Mouse (Mus musculus): ENCODE measurements around the gene Hes2.
A peak's percentile ranks its signal among the peaks of the same experiment; 100 is the strongest.

Gene Hes2

DNA sequence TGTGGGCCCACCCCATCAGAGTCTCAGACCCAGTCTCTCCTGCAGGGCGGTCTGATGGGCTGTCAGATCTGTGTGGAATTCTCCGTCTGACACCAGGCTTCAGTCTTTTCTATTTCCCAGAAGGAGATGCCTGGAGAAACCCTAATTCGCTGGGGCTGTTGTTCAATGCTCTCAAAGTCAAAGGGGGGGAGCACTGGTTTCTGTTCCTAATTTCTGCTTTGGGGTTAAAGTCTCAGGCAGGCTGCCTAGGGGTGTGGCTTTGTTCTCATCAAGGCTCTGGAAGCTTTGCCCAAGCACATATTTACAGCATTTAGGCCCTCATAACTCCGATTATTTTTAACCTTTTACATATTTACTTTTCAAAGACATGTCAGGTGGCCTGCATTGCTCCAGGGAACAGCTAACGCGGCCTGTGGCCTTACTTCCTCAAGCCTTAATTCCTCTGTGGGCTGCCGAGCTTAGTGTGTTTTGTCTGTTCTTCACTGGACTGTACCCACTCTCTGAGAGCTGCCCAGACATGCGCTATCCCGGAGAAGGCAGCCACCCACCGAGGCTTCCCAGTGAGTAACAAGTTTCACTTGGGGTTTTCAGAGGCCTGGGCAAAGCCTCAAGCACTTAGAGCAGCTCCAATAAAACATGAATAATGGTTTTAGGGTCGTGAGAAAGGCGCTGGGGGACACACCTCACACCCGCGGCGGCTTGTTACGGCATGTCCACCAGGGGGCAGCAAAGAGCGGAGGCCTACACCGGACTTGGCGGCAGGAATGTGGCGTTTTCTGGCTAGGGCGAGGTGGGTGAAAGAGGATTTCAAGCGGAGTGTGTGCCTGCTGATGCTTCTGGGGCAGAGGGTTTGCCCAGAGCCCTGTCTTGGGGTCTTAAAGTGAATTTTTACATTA, 6.6 kb downstream of the Hes2 start:
- DNase-seq, result peak; percentile 68

DNA sequence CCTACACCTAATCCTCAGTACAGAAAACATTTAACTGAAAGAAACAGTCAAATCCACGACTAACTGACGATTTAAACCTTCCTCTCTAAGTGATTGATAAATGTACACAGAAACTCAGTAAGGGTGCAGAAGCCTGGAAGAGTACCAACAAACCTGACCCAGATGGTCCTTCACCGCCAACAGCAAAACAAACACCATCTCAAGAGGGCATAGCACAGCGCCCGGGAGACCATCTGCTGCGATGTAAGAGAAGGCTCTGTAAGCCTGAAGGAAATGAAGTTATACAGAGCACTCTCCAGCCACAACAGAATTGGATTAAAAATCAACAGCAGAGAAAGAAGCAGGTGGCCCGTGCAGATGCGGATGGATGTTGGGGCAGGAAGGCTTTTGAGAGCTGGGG, 9.4 kb downstream of the Hes2 start:
- DNase-seq, result no peak

DNA sequence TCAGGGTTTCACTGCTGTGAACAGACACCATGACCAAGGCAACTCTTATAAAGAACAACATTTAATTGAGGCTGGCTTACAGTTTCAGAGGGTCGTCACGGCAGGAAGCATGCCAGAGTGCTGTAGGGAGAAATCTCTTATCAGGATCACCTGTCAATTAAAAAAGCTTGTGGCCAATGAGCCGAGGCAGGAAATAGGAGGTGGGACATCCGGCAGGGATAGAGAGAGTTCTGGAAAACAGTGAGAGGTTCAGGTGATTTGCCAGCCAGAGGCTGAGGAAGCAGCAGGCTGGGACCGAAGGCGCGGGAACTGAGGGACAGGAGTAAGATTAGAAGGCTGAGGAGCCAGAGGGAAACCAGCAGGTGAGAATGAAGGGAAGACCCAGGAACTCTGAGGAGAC, 10.4 kb downstream of the Hes2 start:
- no peak for DNase-seq

DNA sequence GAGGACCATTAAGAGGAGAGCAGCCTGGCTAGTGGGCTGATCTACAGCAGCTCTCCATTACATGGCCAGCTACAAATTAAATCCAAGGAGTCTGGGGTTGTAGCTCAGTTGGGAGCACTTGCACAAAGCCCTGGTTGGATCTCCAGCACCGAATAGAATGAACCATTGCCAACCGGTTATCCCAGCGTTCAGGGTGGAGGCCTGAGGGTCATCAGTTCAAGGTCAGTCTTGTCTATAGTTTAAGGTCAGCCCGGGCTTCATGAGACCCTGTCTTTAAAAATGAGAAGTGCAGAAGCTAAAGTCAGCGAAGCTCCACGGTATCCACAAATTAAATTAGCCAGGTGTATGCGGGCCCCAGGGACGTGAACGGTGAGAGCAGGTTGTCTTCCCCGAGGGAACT, 11.6 kb downstream of the Hes2 start:
- DNase-seq, result no peak

DNA sequence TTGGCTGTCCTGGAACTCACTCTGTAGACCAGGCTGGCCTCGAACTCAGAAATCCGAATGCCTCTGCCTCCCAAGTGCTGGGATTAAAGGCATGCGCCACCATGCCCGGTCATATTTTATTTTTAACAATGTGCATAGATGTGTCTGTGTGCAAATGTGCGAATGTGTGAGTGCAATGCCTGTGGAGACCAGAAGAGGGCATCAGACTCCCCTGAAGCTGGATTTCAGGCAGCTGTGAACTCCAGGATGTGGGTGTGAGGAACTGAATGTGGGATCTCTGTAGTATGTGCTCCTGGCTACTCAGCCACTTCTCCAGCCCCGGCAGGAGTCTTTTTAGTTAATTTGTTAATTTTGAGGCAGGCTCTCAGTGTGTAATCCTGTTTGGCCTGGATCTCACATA, 12.9 kb downstream of the Hes2 start:
- no peak for DNase-seq

DNA sequence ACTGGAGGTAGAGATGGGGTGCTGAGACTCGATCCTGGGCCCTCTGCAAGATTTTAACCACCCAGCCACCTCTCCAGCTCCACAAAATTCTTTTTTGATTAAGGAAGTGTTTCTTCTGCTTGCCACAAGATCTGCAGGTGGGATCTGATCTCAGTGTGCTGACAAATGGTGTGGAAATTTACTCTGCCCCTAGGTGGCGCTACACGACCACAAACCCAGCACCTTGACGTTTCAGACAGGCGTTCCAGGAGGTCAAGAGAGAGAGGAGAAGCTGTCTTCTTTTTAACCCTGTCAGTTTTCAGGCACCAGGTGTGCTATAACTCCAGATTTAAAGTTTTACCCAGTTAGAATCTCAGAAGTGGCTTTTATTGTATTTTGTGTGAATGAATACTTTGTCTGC, 14.4 kb downstream of the Hes2 start:
- peak; percentile 80 for DNase-seq

DNA sequence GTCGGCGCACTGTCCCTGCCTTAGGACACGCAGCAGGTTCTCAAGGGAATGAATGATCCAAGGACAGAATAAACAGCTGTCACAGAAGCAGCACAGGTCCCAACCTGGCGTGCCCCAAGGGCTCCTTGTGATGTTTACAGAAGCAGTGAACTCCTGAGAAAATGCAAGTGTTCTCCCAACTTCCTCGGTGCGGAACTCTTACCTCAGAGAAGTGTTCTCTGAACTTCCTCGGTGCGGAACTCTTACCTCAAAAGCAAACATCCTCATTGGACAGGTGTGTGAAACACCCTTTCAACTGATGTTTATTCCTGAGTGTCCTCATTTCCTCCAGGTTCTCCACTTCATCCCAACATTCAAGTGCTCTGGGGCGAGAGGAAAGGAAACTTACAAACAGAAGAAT, 15.3 kb downstream of the Hes2 start:
- DNase-seq, result no peak

DNA sequence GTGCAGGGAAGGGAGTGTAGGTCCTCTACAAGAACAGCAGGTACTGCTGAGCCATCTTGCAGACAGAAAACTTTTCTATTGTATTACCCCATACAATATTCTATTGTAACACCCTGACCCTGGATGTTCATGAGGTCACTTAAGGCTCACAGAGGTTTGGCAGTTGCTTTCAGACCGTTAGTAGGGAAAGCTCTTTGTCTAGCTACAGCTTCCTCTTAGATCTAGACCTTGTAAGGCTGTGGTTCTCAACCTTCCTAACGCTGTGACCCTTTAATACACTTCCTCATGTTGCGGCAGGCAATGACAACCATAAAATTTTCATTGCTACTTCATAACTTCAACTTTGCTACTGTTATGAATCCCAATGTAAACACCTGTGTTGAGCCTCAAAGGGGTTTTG, 18.0 kb downstream of the Hes2 start:
- no peak for DNase-seq

DNA sequence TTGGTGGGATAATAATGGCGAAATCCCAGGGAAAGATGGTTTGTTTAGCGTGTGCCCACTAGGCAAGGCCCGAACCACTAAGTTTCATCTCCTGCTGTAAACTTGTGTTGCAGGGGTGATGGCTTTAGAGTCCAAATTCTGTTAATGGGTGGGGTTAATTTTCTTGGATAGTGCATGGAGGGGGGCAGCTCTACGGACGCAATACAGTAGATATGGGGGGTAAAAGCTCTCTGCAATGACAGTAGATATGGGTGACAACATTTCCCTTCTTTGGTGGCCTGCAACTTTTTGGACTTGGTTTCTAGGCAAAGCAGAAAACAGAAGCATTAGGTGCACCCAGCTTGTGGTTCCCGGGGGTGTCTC, 18.5 kb downstream of the Hes2 start:
- no peak for DNase-seq

DNA sequence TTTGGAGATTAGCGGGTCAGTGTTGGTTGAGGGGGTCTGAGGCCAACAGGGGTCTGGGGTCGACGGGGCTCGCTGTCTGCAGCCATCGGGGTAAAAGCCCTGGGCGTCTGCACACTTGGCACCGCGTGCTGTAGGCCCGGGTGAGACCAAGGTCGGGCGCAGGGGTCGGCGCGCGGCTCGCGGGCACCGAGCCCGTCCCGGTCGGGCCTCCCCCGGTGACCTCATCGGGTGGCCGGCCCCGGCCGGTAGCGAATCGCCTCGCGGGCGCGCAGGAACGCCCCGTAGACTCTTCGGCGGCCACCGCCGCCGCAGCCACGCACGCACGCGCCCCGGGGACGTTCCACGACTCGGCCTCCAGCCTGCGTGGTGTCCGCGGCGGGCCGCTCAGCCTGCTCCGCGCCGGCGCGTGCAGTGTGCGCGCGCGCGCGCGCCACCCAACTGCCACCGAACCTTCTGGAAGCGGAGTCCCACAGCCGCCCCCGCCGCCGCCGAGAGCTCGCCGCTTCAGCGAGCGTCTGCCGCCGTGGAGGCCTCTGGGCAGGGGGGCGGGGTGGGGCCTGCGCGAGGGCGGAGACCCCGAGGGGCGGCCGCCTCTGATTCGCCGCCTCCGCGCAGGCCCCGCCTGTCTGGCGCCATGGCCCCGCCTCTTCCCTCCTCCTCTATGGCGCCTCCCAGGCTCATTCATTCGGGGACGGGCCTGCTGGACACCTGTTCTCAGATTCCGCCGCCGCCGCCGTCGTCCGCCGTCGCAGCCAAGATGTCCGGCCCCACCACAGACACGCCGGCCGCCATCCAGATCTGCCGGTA, 19.1 kb downstream of the Hes2 start, which contains the start of gene Acot7:
Gene Acot7 (plus strand): TSS at position 598 of the 807 bp plus-strand sequence.
- DNase-seq, result peak; percentile 96

DNA sequence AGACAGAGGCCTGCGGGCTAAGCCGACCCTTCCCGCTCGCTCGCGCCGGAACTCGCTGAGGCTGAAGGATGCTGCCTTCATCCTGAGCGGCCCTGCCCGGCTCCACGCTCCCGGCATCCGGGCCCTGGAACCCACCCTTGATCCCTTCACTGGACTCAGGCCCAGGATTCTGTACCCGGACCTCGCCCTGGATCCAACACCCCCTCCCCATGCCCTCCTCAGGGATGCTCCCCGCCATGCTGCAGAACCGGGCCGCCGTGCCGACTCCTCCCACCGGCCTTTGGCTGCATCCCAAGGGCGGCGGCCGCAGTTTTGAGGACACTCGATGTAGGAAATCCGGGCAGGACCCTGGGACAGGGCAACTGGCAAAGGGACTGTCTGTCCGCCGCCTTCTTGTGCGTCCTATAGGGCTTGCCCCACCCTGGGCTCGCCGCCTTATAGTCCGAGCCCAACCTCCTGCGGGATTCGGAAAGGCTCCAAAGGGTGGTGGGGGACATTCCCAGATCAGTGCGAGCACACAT, 19.7 kb downstream of the Hes2 start:
- DNase-seq, result peak; percentile 48

DNA sequence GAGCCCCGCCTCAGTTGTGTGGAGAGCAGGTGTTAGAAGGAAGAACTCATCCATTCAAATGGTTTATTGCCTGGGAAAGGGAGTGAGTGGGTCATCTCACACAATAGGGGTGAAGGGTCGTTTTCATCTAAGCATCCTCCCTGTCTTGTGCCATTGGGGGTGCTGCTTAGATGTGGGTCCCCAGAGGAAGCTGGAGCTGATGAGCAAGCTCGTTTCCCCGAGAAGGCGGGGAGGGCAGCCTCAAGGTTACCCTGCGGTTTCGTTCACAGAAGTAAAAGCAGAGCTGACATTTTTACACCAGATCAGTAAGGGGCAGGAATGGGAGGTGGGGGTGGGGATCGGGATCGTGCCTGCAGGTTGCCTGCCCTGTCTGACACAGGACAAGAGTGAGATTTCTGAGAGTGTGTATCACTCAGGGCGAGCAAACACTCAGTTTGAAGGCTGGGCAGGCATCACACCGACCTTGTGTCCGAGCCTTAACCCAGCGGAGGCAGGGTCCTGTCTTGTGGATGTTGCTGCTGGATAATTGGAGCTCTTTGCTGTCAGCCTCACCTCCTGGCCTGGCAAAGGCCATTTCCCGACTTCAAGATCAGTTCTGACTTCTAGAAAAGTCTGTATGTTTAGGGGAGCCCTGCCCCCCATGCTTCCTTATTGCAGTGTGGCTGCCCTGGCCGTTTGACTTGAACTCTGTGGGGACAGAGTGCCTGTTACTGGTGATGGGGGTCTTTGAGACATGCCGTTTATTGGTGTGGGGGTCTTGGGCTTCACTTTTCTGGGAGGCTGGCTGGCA, 20.4 kb downstream of the Hes2 start:
- no peak for DNase-seq

DNA sequence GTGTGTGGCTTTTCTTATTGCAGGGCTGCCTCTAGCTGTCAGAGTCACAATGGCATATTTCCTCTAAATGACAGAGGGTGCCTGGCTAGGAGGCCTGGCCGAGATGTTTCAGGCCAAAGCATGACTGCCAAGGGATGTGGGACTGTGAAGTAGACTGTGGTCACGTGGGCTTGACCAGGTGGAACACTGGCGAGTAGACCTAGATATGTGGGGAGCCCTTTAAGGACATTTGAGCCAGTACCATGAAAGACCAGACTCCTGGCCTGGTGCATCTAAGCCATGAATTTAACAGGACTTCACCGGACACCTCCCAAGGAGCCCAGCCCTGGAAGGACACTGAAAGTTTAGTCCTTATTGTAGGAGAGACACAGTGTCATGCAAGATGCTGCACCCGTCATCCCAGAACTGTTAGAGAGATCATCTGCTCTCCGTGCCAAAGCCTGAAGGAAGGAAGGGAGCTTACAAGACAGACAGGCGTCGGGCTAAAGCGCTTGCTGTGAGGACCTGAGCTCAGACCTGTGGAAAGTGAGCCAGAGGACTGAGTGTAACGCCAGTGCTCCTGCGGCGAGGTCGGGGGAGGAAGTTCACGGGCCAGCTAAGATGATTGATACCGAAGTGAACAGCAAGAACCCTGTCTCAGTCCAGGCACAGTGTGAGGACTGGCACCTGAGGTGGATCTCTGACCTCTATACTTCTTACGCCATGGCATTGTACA, 21.4 kb downstream of the Hes2 start:
- no peak for DNase-seq

DNA sequence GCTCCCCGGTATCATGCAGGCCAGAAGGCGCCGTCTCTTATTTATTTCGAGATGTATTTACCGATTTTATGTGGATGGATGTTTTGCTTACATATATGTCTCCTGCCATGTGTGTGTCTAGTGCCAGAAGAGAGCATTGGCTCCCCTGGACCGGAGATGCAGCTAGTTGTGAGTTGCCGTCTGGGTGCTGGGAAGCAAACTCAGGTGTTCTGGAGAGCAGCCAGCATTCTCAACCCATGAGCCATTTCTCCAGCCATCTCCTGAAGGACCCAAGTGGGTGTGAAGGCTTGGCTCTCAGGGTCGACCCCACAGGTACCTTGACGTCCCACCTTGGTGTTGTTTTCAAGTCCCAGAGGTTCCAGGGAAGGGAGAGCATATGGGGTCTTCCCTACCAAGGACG, 23.5 kb downstream of the Hes2 start:
- no peak for DNase-seq

DNA sequence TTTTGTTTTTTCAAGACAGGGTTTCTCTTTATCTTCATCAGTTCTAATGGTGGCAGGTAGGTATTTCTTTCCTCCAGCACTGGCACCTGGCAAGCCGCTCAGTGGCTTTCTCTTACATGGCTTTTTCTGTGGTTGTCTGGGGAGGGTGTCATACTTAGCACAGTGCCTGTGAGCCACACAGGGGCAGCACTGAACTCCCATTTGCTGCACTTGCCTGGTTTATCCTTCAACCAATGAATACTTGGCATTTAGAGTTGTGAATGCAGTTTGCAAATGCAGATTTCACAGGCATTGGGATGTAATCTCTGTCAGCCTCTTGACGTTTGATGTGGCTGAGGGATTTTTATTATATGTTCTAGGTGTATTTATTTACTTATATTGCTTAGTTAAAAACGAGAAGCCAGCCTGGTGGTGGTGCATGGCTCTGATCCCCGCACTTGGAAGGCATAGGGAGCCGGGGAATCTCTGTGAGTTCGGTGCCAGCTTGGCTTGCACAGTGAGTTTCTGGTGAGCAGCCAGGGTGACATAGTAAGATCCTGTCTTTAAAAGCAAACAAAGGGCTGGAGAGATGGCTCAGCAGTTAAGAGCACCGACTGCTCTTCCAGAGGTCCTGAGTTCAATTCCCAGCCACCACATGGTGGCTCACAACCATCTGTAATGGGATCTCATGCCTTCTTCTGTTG, 25.8 kb downstream of the Hes2 start:
- DNase-seq, result no peak

DNA sequence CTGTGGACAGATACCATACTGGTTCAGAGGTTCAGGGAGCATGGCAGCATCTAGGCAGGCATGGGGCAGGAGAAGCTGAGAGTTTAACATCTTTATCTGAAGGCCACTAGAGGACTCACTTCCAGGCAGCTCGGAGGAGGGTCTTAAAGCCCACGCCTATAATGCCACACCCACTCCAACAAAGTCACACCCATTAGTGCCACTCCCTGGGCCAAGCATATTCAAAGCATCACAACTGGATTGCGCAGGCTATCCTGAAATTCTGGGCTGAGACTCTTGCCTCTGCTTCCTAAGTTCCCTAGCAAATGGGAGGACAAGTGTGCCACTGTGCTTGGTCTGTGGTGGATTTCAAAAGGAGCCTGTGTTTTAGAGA, 26.5 kb downstream of the Hes2 start:
- peak; percentile 64 for DNase-seq

DNA sequence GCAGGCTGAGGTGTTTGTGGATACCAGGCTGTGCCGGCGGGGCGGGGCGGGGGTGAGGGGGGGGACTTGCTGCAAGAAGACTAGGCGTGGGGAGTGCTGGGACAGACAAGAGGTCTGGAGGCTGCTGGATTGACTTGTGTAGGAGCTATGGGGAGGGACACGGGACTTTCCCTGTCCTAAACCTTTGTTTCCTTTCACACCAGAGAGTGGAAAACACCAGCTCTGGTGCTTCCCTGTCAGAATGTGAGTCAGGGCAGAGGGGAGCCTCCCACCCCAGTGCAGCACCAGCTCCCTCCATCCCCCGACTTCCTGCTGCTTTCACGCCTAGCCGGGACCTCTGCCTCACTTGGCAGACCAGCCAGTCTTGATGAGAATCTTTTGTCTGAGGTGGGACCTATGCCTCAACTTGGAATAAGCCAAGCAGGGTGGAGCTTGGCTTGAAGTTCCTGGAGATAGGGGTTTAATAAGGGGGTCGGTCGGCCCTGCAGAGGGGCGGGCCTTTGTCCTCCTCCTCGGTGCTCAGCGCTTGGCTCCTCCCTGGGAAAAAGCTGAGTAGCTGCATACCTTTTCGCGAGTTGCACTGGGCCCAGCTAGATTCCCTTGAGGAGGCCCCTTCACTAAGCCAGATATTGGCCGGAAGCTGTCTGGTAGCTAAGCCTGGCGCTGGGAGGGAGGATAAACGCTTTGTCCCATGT, 27.0 kb downstream of the Hes2 start:
- DNase-seq, result peak; percentile 56

DNA sequence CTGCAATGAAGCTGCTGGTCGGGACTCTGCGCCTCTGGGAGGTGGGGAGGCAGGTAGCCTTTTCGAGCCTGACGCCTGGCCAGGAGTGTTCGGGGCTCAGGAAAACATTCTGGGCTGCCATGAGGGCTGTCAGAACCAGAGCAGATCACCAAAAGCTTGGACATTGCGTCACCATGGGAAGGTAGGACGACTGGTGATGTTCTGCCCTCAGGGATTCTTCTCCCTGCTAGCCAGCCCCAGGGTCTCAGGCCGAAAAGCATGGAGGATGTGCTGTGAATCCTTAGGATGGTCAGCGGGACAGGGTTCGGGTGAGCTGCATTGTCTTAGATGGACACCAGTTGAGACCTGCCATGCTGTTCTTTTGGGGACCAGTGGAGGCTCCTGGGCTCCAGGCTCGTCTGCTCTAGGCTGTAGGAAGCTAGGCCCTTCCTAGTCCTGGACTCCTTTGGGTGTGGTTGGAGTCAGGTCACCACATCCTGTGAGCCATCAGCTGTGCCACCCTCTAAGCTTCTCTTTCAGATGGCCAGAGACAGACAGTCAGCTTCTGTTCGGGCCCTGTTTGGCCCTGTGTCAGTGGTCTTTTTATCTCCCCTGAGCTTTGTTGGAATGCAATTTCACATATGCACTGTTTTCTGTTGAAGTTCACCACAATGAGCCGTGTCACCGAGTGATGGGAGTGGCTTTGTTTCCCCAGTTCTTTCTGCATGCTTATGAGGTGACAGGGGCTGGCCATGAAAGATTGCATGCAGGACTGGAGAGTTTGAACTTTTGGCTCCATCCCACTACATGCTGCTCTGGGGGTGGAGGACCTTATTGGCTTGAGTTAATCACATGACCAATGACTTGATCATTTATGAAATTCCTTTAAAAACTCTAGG, 27.8 kb downstream of the Hes2 start:
- no peak for DNase-seq

DNA sequence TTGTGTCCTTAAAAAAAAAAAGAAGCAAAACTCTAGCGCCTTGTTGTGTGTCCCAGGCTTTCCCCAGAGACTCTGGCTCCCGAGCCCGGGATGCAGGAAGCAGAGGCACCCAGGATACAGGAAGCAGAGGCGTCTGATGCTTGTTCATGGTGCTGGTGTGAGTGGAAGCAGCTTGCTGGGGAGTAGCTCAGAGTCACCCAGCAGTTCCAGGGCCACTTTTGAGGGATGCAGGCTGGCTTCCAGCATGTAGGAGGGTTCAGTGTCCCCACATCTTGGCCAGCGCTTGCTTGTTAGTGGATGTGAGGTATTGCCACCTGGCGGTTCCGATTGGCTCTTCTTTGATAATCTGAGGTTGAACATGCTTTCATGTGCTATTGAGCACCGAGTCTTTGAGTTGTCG, 28.5 kb downstream of the Hes2 start:
- DNase-seq, result no peak

DNA sequence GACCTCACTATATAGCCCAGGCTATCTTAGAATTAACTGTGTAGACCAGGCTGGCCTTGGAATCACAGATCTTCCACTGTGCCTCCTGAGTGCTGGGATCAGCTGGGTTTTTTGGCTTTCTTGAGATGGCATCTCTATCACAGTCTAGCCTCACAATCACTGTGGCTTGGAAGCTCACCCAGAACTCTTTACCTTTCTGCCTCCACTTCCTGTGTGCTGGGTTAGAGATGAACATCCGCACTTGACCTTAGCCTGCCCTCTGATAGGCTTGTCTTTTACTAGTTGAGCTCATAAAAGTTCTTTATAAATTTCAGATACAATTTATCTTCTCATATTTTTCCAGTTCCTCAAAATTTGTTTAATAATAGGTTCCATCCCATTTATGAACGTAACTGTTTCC, 30.0 kb downstream of the Hes2 start:
- DNase-seq, result no peak
